Mouse (Mus musculus) c-Kit-positive CD71-positive TER-119-positive erythroid progenitor cells, embryonic 14.5 days (primary cell): ENCODE measurements around the gene Dab2.

Experiments used
- DNase-seq: peaks from one replicate; pipeline ENCODE4 v3.0.0-alpha.2; 2013; ENCODE audit warnings: low spot score

The Dab2 gene

GRCm38 (mm10) chr15:6326011-6326410 is 26.4 kb downstream of the Dab2 start:
- DNase-seq, result no peak

- no peak for DNase-seq
These were observed 31.8 kb downstream of the Dab2 start for GRCm38 (mm10) chr15:6331380-6331779.

GRCm38 (mm10) chr15:6334664-6335206 is 35.1 kb downstream of the Dab2 start:
- no peak for DNase-seq

GRCm38 (mm10) chr15:6339767-6340166 is 40.2 kb downstream of the Dab2 start:
- no peak for DNase-seq

GRCm38 (mm10) chr15:6340347-6340746 is 40.8 kb downstream of the Dab2 start:
- no peak for DNase-seq

GRCm38 (mm10) chr15:6341427-6341826 is 41.8 kb downstream of the Dab2 start:
- no peak for DNase-seq

GRCm38 (mm10) chr15:6353901-6354300 is 54.3 kb downstream of the Dab2 start:
- DNase-seq, result no peak

- DNase-seq, result no peak
These were observed 60.3 kb downstream of the Dab2 start for GRCm38 (mm10) chr15:6359859-6360258.

- no peak for DNase-seq
These were observed 70.4 kb downstream of the Dab2 start for GRCm38 (mm10) chr15:6369974-6370373.

- no peak for DNase-seq
These were observed 71.9 kb downstream of the Dab2 start for GRCm38 (mm10) chr15:6371486-6371885.

GRCm38 (mm10) chr15:6375016-6375415 is 75.4 kb downstream of the Dab2 start:
- no peak for DNase-seq

- no peak for DNase-seq
These were observed 76.4 kb downstream of the Dab2 start for GRCm38 (mm10) chr15:6376001-6376400.

GRCm38 (mm10) chr15:6376785-6377184 is 77.2 kb downstream of the Dab2 start:
- DNase-seq, result no peak

- no peak for DNase-seq
These were observed 84.4 kb downstream of the Dab2 start for GRCm38 (mm10) chr15:6384027-6384426.

- no peak for DNase-seq
These were observed 85.7 kb downstream of the Dab2 start for GRCm38 (mm10) chr15:6385241-6385640.

- DNase-seq, result no peak
These were observed 86.8 kb downstream of the Dab2 start for GRCm38 (mm10) chr15:6386159-6386951.

- no peak for DNase-seq
These were observed 87.6 kb downstream of the Dab2 start for GRCm38 (mm10) chr15:6386961-6387728.

- DNase-seq, result no peak
These were observed 88.1 kb downstream of the Dab2 start for GRCm38 (mm10) chr15:6387729-6388070.

GRCm38 (mm10) chr15:6388146-6388545 is 88.6 kb downstream of the Dab2 start:
- DNase-seq, result no peak

GRCm38 (mm10) chr15:6388631-6389030 is 89.0 kb downstream of the Dab2 start:
- no peak for DNase-seq

- no peak for DNase-seq
These were observed 90.5 kb downstream of the Dab2 start for GRCm38 (mm10) chr15:6390106-6390505.

- DNase-seq, result no peak
These were observed 91.1 kb downstream of the Dab2 start for GRCm38 (mm10) chr15:6390657-6391056.

- DNase-seq, result no peak
These were observed 92.3 kb downstream of the Dab2 start for GRCm38 (mm10) chr15:6391886-6392285.
